Mouse (Mus musculus) layer of hippocampus, postnatal 25 days (tissue): ENCODE data around the gene Dhx9. TPM values are rescaled to one million over a fixed set of nuclear protein-coding genes. Genes with fewer than 3 reads are reported as not detected.
"Not testable (repeated sequence)": the region's sequence is repeated elsewhere in the genome, so short reads cannot be mapped to it uniquely, and the experiment has no call there.

ENCODE experiments used
- DNase-seq, 2 experiments: peaks; one replicate each; pipeline ENCODE4 v3.0.0; 2022; ENCODE audit warnings: mixed read lengths in 2 of 2, low spot score in 1 of 2; ENCODE audit errors: extremely low spot score in 1 of 2
- total RNA-seq, 2 experiments: library from RNA; stranded (reverse); gene quantifications; 2 replicates each; pipeline ENCODE4 v1.2.3; 2021

The Dhx9 gene
- total RNA-seq, 2 experiments from 2014 or later = 101 to 106 TPM

- peak in 1 of 2 experiments; percentile 84 for DNase-seq
Observed at GRCm38 (mm10) chr1:153486767-153487499, 527 bp downstream of the Dhx9 start.

GRCm38 (mm10) chr1:153486120-153486519 lies 1.3 kb downstream of the Dhx9 start:
- DNase-seq = not testable (repeated sequence)

GRCm38 (mm10) chr1:153485201-153485796 lies 2.2 kb downstream of the Dhx9 start:
- DNase-seq = no peak

GRCm38 (mm10) chr1:153481025-153481412 lies 6.4 kb downstream of the Dhx9 start:
- DNase-seq = no peak

- DNase-seq = peak; percentile 42 to 80
Observed at GRCm38 (mm10) chr1:153480386-153481024, 7.0 kb downstream of the Dhx9 start.

GRCm38 (mm10) chr1:153479296-153479695 lies 8.2 kb downstream of the Dhx9 start:
- no peak for DNase-seq

GRCm38 (mm10) chr1:153461796-153462195 lies 25.7 kb downstream of the Dhx9 start:
- no peak for DNase-seq

- no peak for DNase-seq
Observed at GRCm38 (mm10) chr1:153456137-153456536, 31.3 kb downstream of the Dhx9 start.

GRCm38 (mm10) chr1:153453146-153453642 lies 34.3 kb downstream of the Dhx9 start:
- no peak for DNase-seq

- DNase-seq = peak in 1 of 2 experiments; percentile 48
Observed at GRCm38 (mm10) chr1:153451237-153452154, 36.0 kb downstream of the Dhx9 start.

GRCm38 (mm10) chr1:153446120-153446831 lies 41.2 kb downstream of the Dhx9 start:
- no peak for DNase-seq

GRCm38 (mm10) chr1:153443632-153444031 lies 43.8 kb downstream of the Dhx9 start:
- no peak for DNase-seq

- no peak for DNase-seq
Observed at GRCm38 (mm10) chr1:153443019-153443418, 44.4 kb downstream of the Dhx9 start.

GRCm38 (mm10) chr1:153441656-153442055 lies 45.8 kb downstream of the Dhx9 start:
- DNase-seq = no peak

- no peak for DNase-seq
Observed at GRCm38 (mm10) chr1:153440752-153441151, 46.7 kb downstream of the Dhx9 start.

GRCm38 (mm10) chr1:153437536-153437935 lies 49.9 kb downstream of the Dhx9 start:
- DNase-seq = no peak

- no peak for DNase-seq
Observed at GRCm38 (mm10) chr1:153433851-153434589, 53.4 kb downstream of the Dhx9 start.

- no peak for DNase-seq
Observed at GRCm38 (mm10) chr1:153432329-153432728, 55.1 kb downstream of the Dhx9 start.

GRCm38 (mm10) chr1:153431701-153432100 lies 55.8 kb downstream of the Dhx9 start:
- no peak for DNase-seq
